Mouse (Mus musculus) heart, embryonic 13.5 days (tissue): ENCODE measurements around the gene Zfp488. TPM values are rescaled to one million over a fixed set of nuclear protein-coding genes. Genes with fewer than 3 reads are reported as not detected.

Source experiments
- ATAC-seq: fragments of 200-750 bp; cut with Nextera tagmentation; 2 replicates; pipeline ENCODE4 v1.8.0; 2017; ENCODE audit warnings: moderate TSS enrichment; ENCODE audit not compliant: insufficient number of reproducible peaks, low FRiP score, low TSS enrichment; ENCODE audit errors: extremely low read depth
- H3K27ac ChIP-seq: fragments of 300-500 bp; sonication (generic); replicated peaks from 2 replicates; pipeline ENCODE4 v1.5.1; 2015; ENCODE audit warnings: moderate library complexity, mild to moderate bottlenecking, inconsistent platforms
- H3K27me3 ChIP-seq: fragments of 300-500 bp; sonication (generic); replicated peaks from 2 replicates; pipeline ENCODE4 v1.6.1; 2015; ENCODE audit warnings: mild to moderate bottlenecking, inconsistent platforms
- H3K36me3 ChIP-seq: fragments of 300-500 bp; sonication (generic); 2 replicates; pipeline ENCODE4 v1.6.1; 2015; ENCODE audit warnings: mild to moderate bottlenecking, inconsistent platforms
- H3K4me1 ChIP-seq: fragments of 300-500 bp; sonication (generic); 2 replicates; pipeline ENCODE4 v1.6.1; 2015; ENCODE audit warnings: inconsistent platforms
- H3K4me2 ChIP-seq: fragments of 300-500 bp; sonication (generic); 2 replicates; pipeline ENCODE4 v1.6.1; 2015; ENCODE audit warnings: inconsistent platforms, mild to moderate bottlenecking, moderate library complexity
- H3K4me3 ChIP-seq: fragments of 300-500 bp; sonication (generic); 2 replicates; pipeline ENCODE4 v1.5.1; 2015; ENCODE audit warnings: moderate library complexity, mild to moderate bottlenecking, inconsistent platforms
- H3K9ac ChIP-seq: fragments of 300-500 bp; sonication (generic); 2 replicates; pipeline ENCODE4 v1.6.1; 2015; ENCODE audit warnings: inconsistent platforms, mild to moderate bottlenecking, moderate library complexity
- H3K9me3 ChIP-seq: fragments of 300-500 bp; sonication (generic); 2 replicates; pipeline ENCODE4 v1.6.1; 2016; ENCODE audit warnings: inconsistent platforms
- WGBS: fragments of 180-500 bp; shearing (Covaris S2); methylation state at CpG from one replicate; pipeline ENCODE4 v1.1.7; 2015; ENCODE audit warnings: mixed read lengths; 5-methylcytosine and 5-hydroxymethylcytosine counted together
- polyA plus RNA-seq: library from polyadenylated mRNA; unstranded; fragments of >200 nt; fragmentation: Nextera tagmentation; extraction: Ambion mirVana; gene quantifications from 2 replicates; pipeline ENCODE4 v1.2.1, GENCODE M21; 2015

Gene Zfp488
- polyA plus RNA-seq, 1 experiment from 2014 or later = 0.03 TPM

DNA sequence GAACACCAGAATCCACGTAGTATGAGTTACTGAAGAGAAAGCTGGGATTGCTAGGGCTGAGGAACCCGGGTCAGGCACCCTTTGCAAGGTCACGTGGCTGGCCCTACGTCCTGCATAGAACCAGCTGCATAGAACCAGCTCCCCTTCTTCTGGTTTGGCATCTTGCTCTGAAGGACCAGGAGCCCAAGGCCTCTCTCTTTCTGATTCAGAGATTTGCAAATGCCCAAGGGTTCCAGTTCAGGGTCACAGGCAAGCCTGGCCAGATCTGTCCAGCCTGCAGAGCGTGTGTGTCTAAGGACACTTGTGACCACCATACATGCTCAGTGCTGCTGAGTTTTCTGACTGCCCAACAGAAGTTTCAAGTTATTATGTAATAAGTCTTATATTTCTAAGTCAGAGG, 36.3 kb downstream of the Zfp488 start:
- ATAC-seq = no peak
- Histone ChIP-seq H3K4me1 (peaks cover 16% of the 10 kb centered on the region), H3K27me3 (0 out of 2 replicates have a peak, but pooled peaks cover 3% of the 10 kb centered on the region), H3K36me3 (no peaks in the 10 kb centered on the region), H3K9me3 (no peaks in the 10 kb centered on the region), H3K9ac (no peak overlapping the region), H3K4me2 (no peak overlapping the region), H3K27ac (no peak overlapping the region), H3K4me3 (no peak overlapping the region)
- WGBS = 60% methylated on average over 5 of the region's 5 CpGs

GRCm38 (mm10) chr14:33940739-33941138, 37.8 kb downstream of the Zfp488 start, which contains the start of gene Gdf2:
Gene Gdf2 (plus strand): TSS chr14:33941039.
- Histone ChIP-seq H3K4me1 (peaks cover 16% of the 10 kb centered on the region), H3K4me3 (no peak within 1 kb of the TSS), H3K36me3 (no peaks in the 10 kb centered on the region), H3K4me2 (peak within 1 kb of the TSS; percentile 25; the same call in 1 of the 2 replicates), H3K9me3 (no peaks in the 10 kb centered on the region), H3K27me3 (peaks cover 16% of the 10 kb centered on the region), H3K27ac (no peak within 1 kb of the TSS), H3K9ac (no peak within 1 kb of the TSS)
- 17% methylated on average over 8 of the region's 8 CpGs for WGBS
- ATAC-seq = no peak

DNA sequence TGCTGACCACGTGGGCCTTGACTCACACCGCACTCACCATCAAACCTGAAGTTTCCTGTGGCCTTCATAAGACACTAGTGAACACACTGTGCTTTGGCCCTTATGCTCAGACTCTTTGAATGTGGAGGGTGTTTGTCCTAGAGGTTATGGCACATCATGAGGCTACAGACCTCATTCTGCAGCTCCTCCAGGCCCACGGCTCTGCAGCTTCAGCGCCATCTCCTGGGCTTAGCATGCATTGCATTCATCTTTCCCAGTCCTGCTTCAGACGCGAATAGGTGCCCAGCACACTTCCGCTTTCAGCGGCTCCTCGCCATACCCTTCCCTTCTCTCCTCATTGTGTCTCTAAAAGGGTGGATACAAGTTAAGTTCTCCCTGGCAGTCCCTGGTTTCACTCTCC, 39.4 kb downstream of the Zfp488 start:
- Histone ChIP-seq H3K9ac (peak overlapping the region; percentile 63; the same call in 1 of the 2 replicates), H3K27ac (no peak overlapping the region), H3K9me3 (no peaks in the 10 kb centered on the region), H3K4me3 (peak overlapping the region; percentile 35), H3K36me3 (no peaks in the 10 kb centered on the region), H3K4me2 (peak overlapping the region; percentile 63), H3K4me1 (peaks cover 16% of the 10 kb centered on the region), H3K27me3 (peaks cover 32% of the 10 kb centered on the region)
- WGBS = 22% methylated on average over 9 of the region's 9 CpGs
- no peak for ATAC-seq

GRCm38 (mm10) chr14:33933778-33934317, 44.7 kb downstream of the Zfp488 start:
- ATAC-seq = no peak
- H3K4me3 ChIP-seq = no peak overlapping the region
- no peaks in the 10 kb centered on the region for H3K36me3 ChIP-seq
- H3K27me3 ChIP-seq = peaks cover 82% of the 10 kb centered on the region
- 29% methylated on average over 5 of the region's 5 CpGs for WGBS
- peaks cover 11% of the 10 kb centered on the region; the same call in 1 of the 2 replicates for H3K4me1 ChIP-seq
- H3K4me2 ChIP-seq = no peak overlapping the region
- H3K9me3 ChIP-seq = no peaks in the 10 kb centered on the region
- H3K27ac ChIP-seq = no peak overlapping the region
- H3K9ac ChIP-seq = no peak overlapping the region

DNA sequence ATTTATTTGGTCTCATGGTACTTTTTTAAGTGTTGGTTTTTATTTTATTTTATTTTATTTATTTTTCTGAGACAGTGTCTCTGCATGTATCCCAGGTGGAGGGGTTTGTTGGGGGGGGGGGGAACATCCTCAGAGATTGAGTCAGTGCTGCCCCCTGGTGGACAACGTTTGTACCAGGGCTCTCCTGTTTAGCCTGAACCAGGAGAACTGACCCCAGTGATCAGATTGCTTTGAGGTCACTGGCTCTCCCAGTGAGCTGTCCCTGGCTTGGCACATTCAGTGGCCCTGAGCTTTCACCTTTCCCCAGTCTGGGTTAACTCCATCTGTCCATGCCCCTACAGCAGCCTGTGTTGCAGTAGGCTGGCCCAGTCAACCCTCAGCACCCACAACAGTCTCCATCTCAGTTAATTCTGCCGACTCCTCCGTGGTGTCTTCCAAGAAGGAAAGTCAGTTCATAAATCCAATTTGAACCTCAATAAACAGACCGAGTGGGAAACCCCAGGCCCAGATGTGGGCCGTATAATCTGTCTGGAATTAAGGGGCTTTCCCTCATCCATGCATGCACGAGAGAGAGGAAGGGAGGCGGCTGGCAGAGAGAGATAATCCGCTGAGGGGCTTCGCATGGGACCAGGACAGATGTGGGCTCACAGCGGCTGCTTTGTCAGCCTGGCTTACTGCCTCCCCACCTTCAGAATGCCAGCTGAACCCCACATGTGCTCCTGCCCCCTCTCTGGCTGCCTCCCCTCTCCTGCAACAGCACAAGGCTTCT, 45.4 kb downstream of the Zfp488 start:
- no peak overlapping the region for H3K9ac ChIP-seq
- H3K36me3 ChIP-seq = no peaks in the 10 kb centered on the region
- H3K4me2 ChIP-seq = no peak overlapping the region
- ATAC-seq = no peak
- H3K4me3 ChIP-seq = no peak overlapping the region
- H3K9me3 ChIP-seq = no peaks in the 10 kb centered on the region
- peaks cover 11% of the 10 kb centered on the region; the same call in 1 of the 2 replicates for H3K4me1 ChIP-seq
- WGBS = 54% methylated on average over 10 of the region's 10 CpGs
- H3K27ac ChIP-seq = no peak overlapping the region
- H3K27me3 ChIP-seq = peaks cover 87% of the 10 kb centered on the region

- Histone ChIP-seq H3K9me3 (no peaks in the 10 kb centered on the region), H3K27me3 (peaks cover 97% of the 10 kb centered on the region), H3K4me2 (peak overlapping the region; percentile 28; the same call in 1 of the 2 replicates), H3K9ac (no peak overlapping the region), H3K4me3 (no peak overlapping the region), H3K4me1 (peaks cover 12% of the 10 kb centered on the region), H3K27ac (no peak overlapping the region), H3K36me3 (no peaks in the 10 kb centered on the region)
- 39% methylated on average over 17 of the region's 17 CpGs for WGBS
- ATAC-seq = no peak
Observed at GRCm38 (mm10) chr14:33931853-33932252, 46.7 kb downstream of the Zfp488 start.

DNA sequence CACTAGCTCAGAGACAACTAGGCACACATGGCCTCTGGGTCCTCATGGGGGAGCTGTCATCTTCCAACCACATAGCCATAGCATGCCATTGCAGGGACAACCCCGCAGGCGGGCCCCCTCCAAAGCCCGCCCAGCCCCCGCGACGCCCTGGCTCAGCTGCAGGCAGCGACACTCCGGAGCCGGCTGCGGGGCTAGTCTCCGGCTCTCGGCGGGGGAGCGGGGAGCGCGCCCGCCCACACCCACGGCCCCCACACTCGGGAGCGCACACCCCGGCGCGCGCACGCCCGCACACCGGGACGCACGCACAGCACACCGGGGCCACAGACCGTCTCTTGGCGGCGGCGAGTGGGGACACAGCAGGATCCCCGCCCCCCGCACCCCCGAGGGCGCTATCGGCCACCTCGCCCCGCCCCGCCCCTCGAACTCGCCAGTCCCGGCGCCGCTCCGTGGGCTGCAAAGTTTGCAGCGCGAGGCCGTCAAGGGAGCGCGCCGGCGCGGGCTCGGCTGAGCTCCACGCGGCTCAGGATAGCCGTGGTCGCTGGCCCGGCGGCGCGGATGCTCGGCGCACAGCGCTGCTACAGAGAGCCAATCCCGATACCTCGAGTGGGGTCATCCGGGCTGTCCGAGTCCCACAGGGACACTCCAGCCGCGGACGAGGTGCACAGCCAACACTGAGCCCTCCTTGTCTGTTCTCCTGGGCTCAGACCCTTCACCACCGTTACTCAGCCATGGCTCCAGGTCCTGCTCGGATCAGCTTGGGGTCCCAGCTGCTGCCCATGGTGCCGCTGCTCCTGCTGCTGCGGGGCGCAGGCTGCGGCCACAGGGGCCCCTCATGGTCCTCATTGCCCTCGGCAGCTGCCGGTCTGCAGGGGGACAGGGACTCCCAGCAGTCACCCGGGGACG, 55.1 kb downstream of the Zfp488 start, which contains the start of gene Gdf10:
TSS of gene Gdf10 (plus strand) at position 420 of the 903 bp plus-strand sequence.
- ATAC-seq = no peak; the same call in 1 of the 2 replicates
- Histone ChIP-seq H3K27me3 (peaks cover 99% of the 10 kb centered on the region), H3K9me3 (no peaks in the 10 kb centered on the region), H3K4me1 (peaks cover 15% of the 10 kb centered on the region), H3K4me3 (peak within 1 kb of the TSS; percentile 66), H3K27ac (no peak within 1 kb of the TSS), H3K36me3 (no peaks in the 10 kb centered on the region), H3K9ac (peak within 1 kb of the TSS; percentile 74), H3K4me2 (peak within 1 kb of the TSS; percentile 97)
- under 1% methylated on average over 80 of the region's 85 CpGs for WGBS

DNA sequence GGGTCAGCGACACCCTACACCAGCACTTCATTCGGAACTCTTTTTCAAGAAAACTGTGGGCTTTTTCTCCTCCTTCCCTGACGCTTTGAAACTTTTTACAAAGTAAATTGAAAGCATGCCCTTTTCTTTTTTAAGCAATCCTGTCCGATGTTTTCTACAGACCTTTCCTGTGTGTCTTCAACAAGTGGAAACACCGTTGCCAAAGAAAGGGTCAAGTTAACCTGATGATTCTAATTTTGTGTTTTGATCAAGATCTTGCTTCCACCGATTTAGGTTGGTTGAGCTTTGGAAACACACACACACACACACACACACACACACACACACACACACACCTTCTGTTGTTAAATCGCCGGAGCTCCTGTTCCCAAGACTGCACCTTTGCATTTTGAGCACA, 55.8 kb downstream of the Zfp488 start:
- Histone ChIP-seq H3K36me3 (no peaks in the 10 kb centered on the region), H3K9me3 (no peaks in the 10 kb centered on the region), H3K27me3 (peaks cover 95% of the 10 kb centered on the region), H3K4me3 (peak overlapping the region; percentile 66), H3K4me1 (peaks cover 15% of the 10 kb centered on the region), H3K9ac (peak overlapping the region; percentile 74), H3K4me2 (peak overlapping the region; percentile 97), H3K27ac (no peak overlapping the region)
- WGBS = 20% methylated on average over 8 of the region's 8 CpGs
- ATAC-seq = no peak

- H3K9me3 ChIP-seq = no peaks in the 10 kb centered on the region
- no peaks in the 10 kb centered on the region for H3K36me3 ChIP-seq
- 58% methylated on average over 14 of the region's 14 CpGs for WGBS
- no peak overlapping the region for H3K4me3 ChIP-seq
- no peak overlapping the region for H3K9ac ChIP-seq
- ATAC-seq = no peak
- H3K27me3 ChIP-seq = peaks cover 93% of the 10 kb centered on the region
- H3K27ac ChIP-seq = no peak overlapping the region
- peaks cover 12% of the 10 kb centered on the region for H3K4me1 ChIP-seq
- no peak overlapping the region for H3K4me2 ChIP-seq
Observed at GRCm38 (mm10) chr14:33920727-33921559, 57.6 kb downstream of the Zfp488 start.
